Mouse (Mus musculus) lung, postnatal 0 days (tissue): Measurements from ENCODE around the gene Slc9a9. TPM values are rescaled to one million over a fixed set of nuclear protein-coding genes. Genes with fewer than 3 reads are reported as not detected.
"Not testable (repeated sequence)": the region's sequence is repeated elsewhere in the genome, so short reads cannot be mapped to it uniquely, and the experiment has no call there.

ENCODE experiments used
- ATAC-seq: fragments of 200-750 bp; cut with Nextera tagmentation; 2 replicates; pipeline ENCODE4 v1.8.0; 2017; ENCODE audit warnings: moderate library complexity
- DNase-seq: peaks from one replicate; pipeline ENCODE4 v3.0.0-alpha.2; 2016; ENCODE audit warnings: low spot score
- H3K27ac ChIP-seq: fragments of 300-500 bp; sonication (generic); 2 replicates; pipeline ENCODE4 v1.5.1; 2014; ENCODE audit warnings: antibody characterized with exemption, mild to moderate bottlenecking, low read length, mixed read lengths
- H3K27me3 ChIP-seq: fragments of 300-500 bp; sonication (generic); replicated peaks from 2 replicates; pipeline ENCODE4 v1.6.1; 2014; ENCODE audit warnings: low read length, mixed read lengths; ENCODE audit not compliant: insufficient read depth
- H3K36me3 ChIP-seq: fragments of 300-500 bp; sonication (generic); 2 replicates; pipeline ENCODE4 v1.6.1; 2014; ENCODE audit warnings: low read length, mixed read lengths; ENCODE audit not compliant: insufficient read depth
- H3K4me1 ChIP-seq: fragments of 300-500 bp; sonication (generic); 2 replicates; pipeline ENCODE4 v1.6.1; 2014; ENCODE audit warnings: antibody characterized with exemption, low read depth, low read length, mixed read lengths; ENCODE audit not compliant: insufficient read depth
- H3K4me2 ChIP-seq: fragments of 300-500 bp; sonication (generic); replicated peaks from 2 replicates; pipeline ENCODE4 v1.6.1; 2014; ENCODE audit warnings: low read depth, mild to moderate bottlenecking, low read length, moderate library complexity, mixed read lengths
- H3K4me3 ChIP-seq: fragments of 300-500 bp; sonication (generic); 2 replicates; pipeline ENCODE4 v1.5.1; 2014; ENCODE audit warnings: low read depth, low read length
- H3K9ac ChIP-seq: fragments of 300-500 bp; sonication (generic); replicated peaks from 2 replicates; pipeline ENCODE4 v1.6.1; 2014; ENCODE audit warnings: low read depth, mild to moderate bottlenecking
- H3K9me3 ChIP-seq: fragments of 300-500 bp; sonication (generic); 2 replicates; pipeline ENCODE4 v1.6.1; 2016; ENCODE audit warnings: low read length, mixed read lengths
- CTCF ChIP-seq: IDR thresholded peaks from 2 replicates; pipeline ENCODE4 v1.5.1; 2016; ENCODE audit warnings: antibody characterized with exemption, mild to moderate bottlenecking
- EP300 ChIP-seq: IDR thresholded peaks from 2 replicates; pipeline ENCODE4 v1.6.1; 2016; ENCODE audit warnings: antibody characterized with exemption, mild to moderate bottlenecking, control low read depth
- WGBS: fragments of 180-500 bp; shearing (Covaris S2); extraction: QIAGEN DNeasy Blood & Tissue Kit; methylation state at CpG from one replicate; pipeline ENCODE4 v1.1.7; 2014; 5-methylcytosine and 5-hydroxymethylcytosine counted together
- polyA plus RNA-seq: library from polyadenylated mRNA; unstranded; fragments of >200 nt; fragmentation: Nextera tagmentation; extraction: Ambion mirVana; gene quantifications from 2 replicates; pipeline ENCODE4 v1.2.1, GENCODE M21; 2015

Gene Slc9a9
- polyA plus RNA-seq, 1 experiment from 2014 or later: 3.7 TPM

DNA sequence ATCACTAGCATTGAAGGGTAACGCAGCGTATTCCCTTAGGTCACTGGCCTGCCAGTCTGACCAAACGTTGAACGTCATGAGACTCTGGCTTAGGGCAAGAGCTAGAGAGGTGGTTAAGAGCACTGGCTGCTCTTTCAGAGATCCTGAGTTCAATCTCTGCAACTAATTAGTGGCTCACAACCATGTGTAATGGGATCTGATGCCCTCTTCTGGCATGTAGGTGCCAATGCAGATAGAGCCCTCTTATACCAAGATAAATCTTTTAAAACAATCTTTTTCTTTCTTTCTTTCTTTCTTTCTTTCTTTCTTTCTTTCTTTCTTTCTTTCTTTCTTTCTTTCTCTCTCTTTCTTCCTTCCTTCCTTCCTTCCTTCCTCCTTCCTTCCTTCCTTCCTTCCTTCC is 35.4 kb upstream of the Slc9a9 start:
- peak; percentile 34 for TF ChIP-seq CTCF
- H3K9ac ChIP-seq, ATAC-seq, H3K36me3 ChIP-seq, DNase-seq, H3K4me3 ChIP-seq, H3K27me3 ChIP-seq, H3K4me2 ChIP-seq, H3K27ac ChIP-seq, H3K4me1 ChIP-seq, H3K9me3 ChIP-seq: not testable (repeated sequence)
- WGBS: 96% methylated on average over 4 of the region's 4 CpGs

DNA sequence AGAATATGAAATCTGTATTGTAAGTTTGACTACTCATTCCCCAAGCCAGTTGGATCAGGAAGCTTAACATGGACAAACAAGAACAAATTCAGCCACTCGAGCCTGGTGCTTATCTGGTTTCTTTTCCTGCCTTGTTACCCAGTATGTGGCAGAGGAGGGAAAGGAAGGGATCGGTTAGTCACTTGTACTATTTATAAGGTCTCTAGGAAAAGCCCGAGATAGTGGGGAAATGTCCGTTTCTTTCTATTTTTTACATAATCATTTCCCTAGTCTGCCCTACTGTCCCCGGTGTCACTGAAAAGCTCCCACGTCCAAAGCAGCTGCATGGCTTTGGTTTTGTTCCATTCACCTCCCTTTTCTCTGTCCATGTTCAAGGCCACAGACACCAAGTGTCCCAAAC is 24.1 kb upstream of the Slc9a9 start:
- no peak overlapping the region for H3K4me2 ChIP-seq
- no peak for TF ChIP-seq CTCF
- ATAC-seq: no peak
- no peak overlapping the region for H3K9ac ChIP-seq
- no peaks in the 10 kb centered on the region for H3K9me3 ChIP-seq
- DNase-seq: no peak
- WGBS: 31% methylated on average over 6 of the region's 6 CpGs
- no peak overlapping the region for H3K4me3 ChIP-seq
- no peaks in the 10 kb centered on the region for H3K4me1 ChIP-seq
- no peaks in the 10 kb centered on the region for H3K36me3 ChIP-seq
- H3K27ac ChIP-seq: no peak overlapping the region
- no peaks in the 10 kb centered on the region for H3K27me3 ChIP-seq

DNA sequence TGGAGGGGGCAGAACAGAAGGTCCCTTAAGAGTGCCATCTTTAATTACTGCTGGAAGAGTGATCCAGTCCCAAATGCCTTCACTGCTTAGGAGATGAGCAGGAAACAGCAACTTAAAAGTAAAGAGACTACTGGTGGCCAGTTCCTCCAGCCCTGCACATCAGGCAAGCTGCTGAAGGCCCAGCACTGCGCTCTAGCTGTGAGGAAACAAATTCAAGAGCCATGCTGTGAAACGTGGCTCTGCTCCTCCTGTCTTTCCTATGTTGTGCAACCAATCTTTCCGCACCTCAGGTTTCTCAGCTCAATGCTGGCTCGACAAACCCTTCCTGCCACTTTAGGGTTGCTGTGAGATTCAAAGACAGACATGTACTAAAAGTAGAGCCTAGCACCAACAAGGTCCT is 22.3 kb upstream of the Slc9a9 start:
- Histone ChIP-seq H3K4me3 (no peak overlapping the region), H3K4me2 (no peak overlapping the region), H3K27ac (no peak overlapping the region), H3K4me1 (no peaks in the 10 kb centered on the region), H3K36me3 (no peaks in the 10 kb centered on the region), H3K9me3 (no peaks in the 10 kb centered on the region), H3K9ac (no peak overlapping the region), H3K27me3 (no peaks in the 10 kb centered on the region)
- 61% methylated on average over 4 of the region's 4 CpGs for WGBS
- no peak for TF ChIP-seq EP300
- TF ChIP-seq CTCF: no peak
- ATAC-seq (no peak), DNase-seq (no peak)

DNA sequence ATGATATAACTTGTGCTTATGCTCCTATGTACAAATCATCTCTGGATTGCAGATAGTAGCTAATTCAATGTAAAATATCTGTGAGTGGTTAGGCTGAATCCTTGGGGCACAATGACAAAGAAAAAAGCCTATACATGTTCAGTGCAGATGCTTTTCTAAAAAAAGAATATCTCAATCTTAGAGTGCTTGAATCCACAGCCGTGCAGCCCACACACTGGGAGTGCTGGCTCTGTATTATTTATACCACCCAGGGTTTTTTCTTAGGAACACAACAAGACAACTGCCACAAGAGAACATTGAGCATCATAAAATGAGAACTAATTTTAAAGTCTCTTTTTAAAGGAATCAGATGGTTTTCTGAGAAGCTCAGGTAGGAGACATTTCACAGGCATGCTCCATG is 19.7 kb upstream of the Slc9a9 start:
- Histone ChIP-seq H3K36me3 (no peaks in the 10 kb centered on the region), H3K27me3 (no peaks in the 10 kb centered on the region), H3K27ac (no peak overlapping the region), H3K4me1 (no peaks in the 10 kb centered on the region), H3K4me3 (no peak overlapping the region), H3K4me2 (no peak overlapping the region), H3K9me3 (no peaks in the 10 kb centered on the region), H3K9ac (no peak overlapping the region)
- no peak for TF ChIP-seq EP300
- TF ChIP-seq CTCF: no peak
- ATAC-seq (no peak), DNase-seq (no peak)
- 92% methylated on average over 1 of the region's 1 CpGs for WGBS

DNA sequence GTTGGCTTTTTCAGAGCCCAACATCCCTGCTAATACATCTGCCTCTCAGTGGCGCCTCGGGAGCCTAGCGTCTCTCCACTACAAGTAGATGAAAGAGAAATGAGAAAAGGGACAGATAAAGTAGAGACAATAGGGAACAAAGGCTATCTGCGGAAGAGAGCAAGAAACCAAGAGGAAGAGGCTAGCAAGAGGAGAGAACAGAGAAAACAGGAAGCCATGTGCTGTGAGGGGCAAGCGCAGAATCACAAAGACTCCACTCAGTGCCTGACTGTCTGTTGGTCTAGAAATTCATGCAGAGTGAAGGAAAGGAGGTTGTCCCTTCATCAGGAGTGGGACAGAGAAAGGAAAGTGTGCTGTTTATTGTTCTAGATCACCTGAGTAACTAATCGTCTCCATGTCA is 16.5 kb upstream of the Slc9a9 start:
- H3K9me3 ChIP-seq: no peaks in the 10 kb centered on the region
- no peak for ATAC-seq
- 77% methylated on average over 6 of the region's 6 CpGs for WGBS
- H3K27me3 ChIP-seq: no peaks in the 10 kb centered on the region
- H3K4me3 ChIP-seq: no peak overlapping the region
- H3K4me1 ChIP-seq: no peaks in the 10 kb centered on the region
- no peak overlapping the region for H3K4me2 ChIP-seq
- DNase-seq: no peak
- TF ChIP-seq EP300: no peak
- no peak for TF ChIP-seq CTCF
- no peaks in the 10 kb centered on the region for H3K36me3 ChIP-seq
- no peak overlapping the region for H3K27ac ChIP-seq
- no peak overlapping the region for H3K9ac ChIP-seq

DNA sequence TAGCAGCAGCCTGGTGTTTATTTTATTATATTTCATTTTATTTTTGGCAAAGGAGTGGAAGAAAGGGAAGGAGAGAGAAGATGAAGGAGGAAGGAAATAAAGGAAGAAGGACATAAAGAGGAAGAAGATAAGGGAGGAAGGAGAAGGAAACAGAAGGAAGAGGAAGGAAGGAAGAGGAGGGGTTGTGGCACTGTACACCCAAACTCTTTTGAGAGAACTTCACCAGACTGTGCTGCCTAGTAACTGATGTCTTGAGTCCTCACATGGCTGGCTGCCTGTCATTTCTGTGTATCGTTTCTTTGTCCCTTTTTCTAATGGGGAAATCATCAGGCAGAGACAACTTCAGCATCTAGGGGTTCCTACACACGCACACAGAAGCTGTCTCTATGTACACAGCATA is 15.9 kb upstream of the Slc9a9 start:
- no peaks in the 10 kb centered on the region for H3K36me3 ChIP-seq
- no peak overlapping the region for H3K4me3 ChIP-seq
- no peaks in the 10 kb centered on the region for H3K27me3 ChIP-seq
- no peak overlapping the region for H3K27ac ChIP-seq
- ATAC-seq: no peak
- H3K9ac ChIP-seq: no peak overlapping the region
- 43% methylated on average over 2 of the region's 2 CpGs for WGBS
- no peak overlapping the region for H3K4me2 ChIP-seq
- DNase-seq: no peak
- TF ChIP-seq EP300: no peak
- no peak for TF ChIP-seq CTCF
- H3K9me3 ChIP-seq: no peaks in the 10 kb centered on the region
- no peaks in the 10 kb centered on the region for H3K4me1 ChIP-seq

DNA sequence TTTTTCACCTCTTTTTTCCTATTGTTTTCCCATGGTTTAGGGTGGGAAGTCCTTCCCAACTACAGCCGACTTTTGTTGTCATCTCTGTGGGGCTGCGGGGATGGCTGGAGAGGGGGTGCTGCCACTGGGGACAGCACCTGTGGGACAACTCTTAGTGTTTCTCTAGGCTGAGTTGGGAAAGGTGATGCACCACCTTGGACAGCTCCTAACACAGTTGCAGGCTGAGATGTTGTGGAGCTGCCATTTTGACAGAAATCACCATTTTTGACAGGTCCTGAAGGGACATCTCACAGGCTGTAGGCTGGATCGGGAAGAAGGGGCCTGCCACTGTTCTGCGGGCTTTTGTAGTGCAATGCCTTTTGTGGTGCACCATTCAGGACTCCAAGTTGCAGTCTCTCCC is 13.4 kb upstream of the Slc9a9 start:
- 79% methylated on average over 4 of the region's 4 CpGs for WGBS
- DNase-seq (no peak), ATAC-seq (no peak)

More for the DNA sequence above, 13.4 kb upstream of the Slc9a9 start:
- TF ChIP-seq CTCF (no peak), EP300 (no peak)
- H3K4me1 ChIP-seq: no peaks in the 10 kb centered on the region
- H3K4me2 ChIP-seq: no peak overlapping the region
- no peaks in the 10 kb centered on the region for H3K36me3 ChIP-seq
- no peaks in the 10 kb centered on the region for H3K27me3 ChIP-seq
- H3K9me3 ChIP-seq: no peaks in the 10 kb centered on the region
- no peak overlapping the region for H3K27ac ChIP-seq
- no peak overlapping the region for H3K4me3 ChIP-seq
- H3K9ac ChIP-seq: no peak overlapping the region
